Mouse (Mus musculus) bone marrow macrophage, adult 2 months (primary cell): ENCODE measurements around the gene Lmbrd2. TPM values are rescaled to one million over a fixed set of nuclear protein-coding genes. Genes with fewer than 3 reads are reported as not detected.

Experiments used
- H3K27ac ChIP-seq: 2 replicates; pipeline ENCODE4 v1.5.1; 2012; ENCODE audit warnings: low read depth, low read length; ENCODE audit not compliant: insufficient read depth
- H3K4me1 ChIP-seq: 2 replicates; pipeline ENCODE4 v1.6.1; 2012; ENCODE audit warnings: low read length; ENCODE audit not compliant: control insufficient read depth, insufficient read depth
- H3K4me3 ChIP-seq: 2 replicates; pipeline ENCODE4 v1.5.1; 2012; ENCODE audit warnings: mild to moderate bottlenecking, low read length, moderate library complexity; ENCODE audit not compliant: insufficient read depth
- CTCF ChIP-seq: IDR thresholded peaks from 2 replicates; pipeline ENCODE4 v1.5.1; 2012; ENCODE audit warnings: low read depth, mild to moderate bottlenecking, low read length, moderate library complexity
- POLR2A ChIP-seq: IDR thresholded peaks from 2 replicates; pipeline ENCODE4 v1.6.1; 2012; ENCODE audit warnings: mild to moderate bottlenecking, low read depth, low read length, borderline replicate concordance
- polyA plus RNA-seq: library from polyadenylated mRNA; stranded (reverse); fragments of >200 nt; gene quantifications from 2 replicates; pipeline ENCODE4 v1.2.4, GENCODE M21; 2012; ENCODE audit not compliant: missing spikeins, insufficient read depth, insufficient read length

Gene Lmbrd2
- polyA plus RNA-seq, 1 experiment, result 20.6 TPM

DNA sequence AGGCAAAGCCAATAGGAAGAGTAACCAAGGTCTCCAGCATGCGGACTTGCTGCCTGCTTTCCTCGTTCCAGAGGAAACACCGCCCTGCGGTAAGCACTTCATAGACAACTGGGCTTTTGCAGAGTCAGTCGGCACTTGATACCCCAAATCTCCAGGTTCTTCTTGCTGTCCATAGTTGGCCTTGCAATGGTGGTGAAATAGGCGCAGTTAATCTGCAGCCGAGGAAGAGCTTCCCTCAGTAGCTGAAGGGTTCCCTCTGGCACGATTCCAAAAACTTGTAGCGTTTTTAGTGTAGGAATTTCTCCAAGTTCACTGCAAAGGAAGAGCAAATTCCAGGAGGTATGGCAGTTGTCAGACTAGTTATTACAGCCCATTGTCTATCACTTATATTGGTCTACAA lies 26.8 kb upstream of the Lmbrd2 start:
- no peak for TF ChIP-seq POLR2A
- no peak for TF ChIP-seq CTCF
- H3K27ac ChIP-seq, result no peak overlapping the region

DNA sequence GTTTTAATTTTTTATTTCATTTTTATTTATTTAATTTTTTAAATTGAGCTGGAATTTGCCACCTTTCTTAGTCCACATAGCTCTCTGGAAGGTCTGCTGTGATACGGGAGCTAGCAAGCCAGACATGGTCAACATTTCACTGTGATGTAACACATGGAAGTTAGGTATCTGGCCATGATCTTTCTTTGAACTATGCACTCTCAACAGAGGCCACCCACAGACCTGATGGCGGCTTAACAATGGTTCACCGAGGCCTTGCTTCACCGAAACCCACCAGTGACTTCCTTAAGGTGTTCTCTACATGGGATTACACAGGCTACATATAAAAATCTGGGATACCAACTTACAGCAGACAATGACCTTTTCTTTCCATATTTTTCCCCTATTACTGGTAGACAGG lies 26.2 kb upstream of the Lmbrd2 start:
- Histone ChIP-seq H3K27ac (no peak overlapping the region), H3K4me1 (peaks cover 18% of the 10 kb centered on the region), H3K4me3 (no peak overlapping the region)
- no peak for TF ChIP-seq CTCF
- no peak for TF ChIP-seq POLR2A

More for the DNA sequence above, 26.8 kb upstream of the Lmbrd2 start:
- Histone ChIP-seq H3K4me3 (no peak overlapping the region), H3K4me1 (peaks cover 13% of the 10 kb centered on the region)

DNA sequence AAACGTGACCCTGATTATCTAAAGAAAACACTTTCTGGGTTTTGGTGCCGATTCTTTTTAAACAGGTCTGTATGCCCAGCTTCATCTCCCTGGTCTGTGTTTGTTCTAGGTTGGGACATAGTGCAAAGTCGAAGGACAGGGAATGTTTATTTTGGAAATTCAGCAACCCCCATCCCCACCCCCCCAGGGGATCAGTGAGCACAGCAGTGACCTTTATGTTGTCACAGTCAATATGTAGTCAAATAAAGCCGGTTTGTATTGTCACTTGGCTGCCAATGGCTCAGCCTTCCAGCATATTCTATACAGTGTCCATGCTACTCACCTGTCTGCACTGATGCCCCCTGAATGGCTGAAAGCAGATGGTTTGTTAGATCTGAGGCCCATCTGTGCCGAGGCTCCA lies 25.8 kb upstream of the Lmbrd2 start:
- Histone ChIP-seq H3K4me3 (no peak overlapping the region), H3K27ac (no peak overlapping the region), H3K4me1 (peaks cover 19% of the 10 kb centered on the region)
- TF ChIP-seq CTCF, result no peak
- no peak for TF ChIP-seq POLR2A

DNA sequence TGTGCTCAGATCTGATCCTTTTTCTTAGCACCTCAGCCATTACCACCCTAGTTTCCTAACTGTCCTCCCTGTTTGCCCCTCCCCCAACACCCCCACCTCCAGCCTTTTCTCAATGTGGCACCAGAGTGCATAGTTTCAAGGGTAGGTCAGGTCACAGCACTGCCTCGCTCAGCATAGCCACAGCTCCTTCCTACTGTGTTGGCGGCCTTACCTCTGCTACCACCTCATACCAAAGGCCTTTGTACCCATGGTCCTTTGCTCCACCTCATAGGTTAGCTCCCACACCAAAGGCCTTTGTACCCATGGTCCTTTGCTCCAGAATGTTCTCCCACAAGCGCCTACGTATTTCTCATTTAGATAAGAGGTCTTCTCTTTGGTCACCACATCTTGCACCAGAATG lies 21.5 kb upstream of the Lmbrd2 start:
- Histone ChIP-seq H3K4me3 (no peak overlapping the region), H3K4me1 (peaks cover 26% of the 10 kb centered on the region), H3K27ac (peak overlapping the region; percentile 76)
- no peak for TF ChIP-seq POLR2A
- no peak for TF ChIP-seq CTCF

DNA sequence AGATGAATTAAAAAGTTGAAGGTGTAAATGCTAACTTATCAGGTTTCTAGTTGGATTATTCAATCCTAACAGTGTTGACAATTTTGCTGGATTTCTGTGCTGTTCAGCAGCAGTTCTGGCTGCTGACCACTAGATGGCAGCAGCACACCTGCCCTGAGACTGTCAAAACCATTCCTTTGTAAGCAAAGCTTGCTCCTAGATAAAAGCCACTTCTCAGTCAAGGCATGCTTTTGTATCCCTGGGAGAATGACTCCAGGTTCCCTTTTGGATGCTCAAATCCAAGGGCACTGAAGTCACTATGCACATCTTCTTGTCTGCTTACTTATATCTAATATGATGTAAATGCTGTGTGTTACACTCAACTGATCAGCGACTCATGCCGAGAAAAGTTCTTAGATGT lies 20.3 kb upstream of the Lmbrd2 start:
- H3K27ac ChIP-seq, result 0 out of 2 replicates have a peak overlapping the region, but pooled peaks have one; percentile 6
- H3K4me3 ChIP-seq, result no peak overlapping the region
- peaks cover 34% of the 10 kb centered on the region for H3K4me1 ChIP-seq
- no peak for TF ChIP-seq POLR2A
- TF ChIP-seq CTCF, result peak; percentile 88

DNA sequence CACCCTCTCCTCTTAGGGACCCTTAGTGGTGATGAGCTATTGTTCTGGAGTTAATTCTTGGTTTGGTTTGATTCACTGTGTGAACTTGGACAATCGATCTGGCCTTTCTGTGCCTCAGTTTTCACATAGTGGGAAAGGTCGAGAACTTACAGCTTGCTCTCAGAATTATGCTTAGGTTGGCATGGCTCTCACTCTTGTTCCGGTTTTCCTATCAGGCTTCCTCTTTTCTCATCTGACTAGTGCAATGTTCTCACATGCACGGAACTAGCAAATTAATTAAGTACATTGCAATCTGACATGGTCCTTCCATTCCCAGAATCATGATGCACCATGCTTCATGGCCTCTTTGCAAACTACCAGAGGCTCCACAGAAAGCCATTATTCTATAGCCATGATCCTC lies 17.4 kb upstream of the Lmbrd2 start:
- peaks cover 36% of the 10 kb centered on the region for H3K4me1 ChIP-seq
- no peak overlapping the region for H3K4me3 ChIP-seq
- peak overlapping the region; percentile 91 for H3K27ac ChIP-seq
- no peak for TF ChIP-seq CTCF
- TF ChIP-seq POLR2A, result no peak

DNA sequence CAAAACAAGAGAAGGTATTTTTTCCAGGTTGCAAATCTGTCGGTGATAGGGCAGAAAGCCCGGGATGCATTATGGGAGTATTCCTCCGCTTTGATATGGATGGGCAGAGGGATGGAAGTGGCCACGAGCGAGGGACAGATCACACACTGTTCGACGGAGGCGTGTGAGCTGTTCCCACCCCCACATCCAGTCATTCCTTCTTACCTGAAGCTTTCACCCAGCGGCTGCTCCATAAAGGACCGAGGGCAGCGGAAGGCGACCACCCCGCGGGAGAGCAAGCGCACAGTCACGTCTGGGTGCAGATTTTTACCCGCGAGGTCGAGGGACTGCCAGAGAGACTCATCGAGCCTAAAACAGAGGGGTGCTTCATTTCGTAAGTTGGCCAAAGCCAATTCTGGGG lies 15.5 kb upstream of the Lmbrd2 start:
- Histone ChIP-seq H3K4me1 (peaks cover 43% of the 10 kb centered on the region), H3K27ac (no peak overlapping the region), H3K4me3 (no peak overlapping the region)
- TF ChIP-seq CTCF, result no peak
- no peak for TF ChIP-seq POLR2A

DNA sequence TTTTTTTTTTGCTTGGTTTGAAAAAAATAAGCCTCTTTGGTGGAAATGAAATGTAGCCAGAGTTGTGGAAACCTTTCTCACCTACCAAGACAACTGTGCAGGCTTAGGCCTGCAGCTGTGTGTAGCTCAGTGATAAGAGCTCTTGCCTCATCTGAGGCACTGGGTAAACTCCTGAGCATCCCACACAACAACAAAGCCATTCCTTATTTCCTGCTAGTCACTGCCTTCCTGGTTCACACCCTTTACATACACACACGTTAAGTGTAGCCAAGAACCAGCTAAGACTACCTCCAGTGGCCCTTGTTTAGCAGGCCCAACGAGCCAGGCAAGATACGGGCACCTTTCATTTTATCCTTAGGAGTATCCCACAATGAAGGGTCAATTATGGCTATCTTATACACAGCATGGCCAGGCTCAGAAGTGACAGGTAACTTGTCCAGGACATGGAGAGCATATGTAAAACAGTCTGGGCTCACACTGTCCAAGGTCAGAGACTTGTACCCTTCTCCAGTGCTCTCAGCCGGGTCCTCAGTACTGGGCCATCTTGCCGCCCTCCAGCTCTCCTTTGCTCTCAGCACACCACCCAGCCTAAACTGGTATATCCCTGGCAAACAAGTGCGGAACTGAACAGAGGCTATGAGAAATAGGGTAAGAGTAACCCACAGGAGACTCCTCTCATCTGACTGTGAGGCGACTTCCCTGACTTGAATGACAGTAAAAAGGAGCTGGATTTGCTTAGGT lies 13.1 kb upstream of the Lmbrd2 start:
- Histone ChIP-seq H3K4me1 (peaks cover 54% of the 10 kb centered on the region), H3K4me3 (no peak overlapping the region), H3K27ac (no peak overlapping the region)
- TF ChIP-seq POLR2A, result no peak
- no peak for TF ChIP-seq CTCF

DNA sequence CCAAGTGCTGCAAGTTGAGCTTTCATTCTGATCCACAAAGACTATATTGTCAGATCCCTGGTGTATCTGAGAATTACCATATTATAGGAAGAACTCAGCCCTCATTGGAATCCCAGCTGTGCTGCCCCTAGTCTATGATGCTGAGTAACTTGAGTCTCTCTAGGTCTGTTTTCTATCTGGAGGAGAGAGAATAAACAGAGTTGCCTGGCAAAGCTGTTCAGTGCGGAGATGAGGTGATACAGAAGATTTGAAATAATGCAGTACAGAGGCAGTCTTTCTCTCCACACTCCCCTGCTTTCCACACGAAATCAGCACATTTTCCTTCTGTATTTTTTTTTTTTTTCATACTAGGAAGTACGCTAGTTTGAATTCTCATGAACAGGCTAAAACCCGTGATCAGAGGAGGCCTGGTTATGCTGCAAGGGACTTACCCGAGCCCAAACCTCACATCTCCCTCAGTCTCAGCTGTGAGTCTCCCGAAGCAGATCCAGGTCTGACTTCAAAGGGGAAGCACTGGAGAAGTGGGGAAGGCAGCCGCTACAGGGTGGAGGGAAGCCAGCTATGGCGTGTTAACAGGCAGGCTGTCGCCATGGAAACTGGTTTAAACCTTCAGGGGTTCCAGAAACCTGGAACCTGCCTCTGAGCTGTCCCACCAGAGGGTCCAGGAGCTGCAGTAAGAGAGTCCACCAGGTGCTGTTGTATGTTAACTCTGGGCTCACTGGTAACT lies 9.4 kb upstream of the Lmbrd2 start:
- TF ChIP-seq CTCF (no peak), POLR2A (no peak)
- Histone ChIP-seq H3K4me1 (peaks cover 57% of the 10 kb centered on the region), H3K27ac (peak overlapping the region; percentile 100)

DNA sequence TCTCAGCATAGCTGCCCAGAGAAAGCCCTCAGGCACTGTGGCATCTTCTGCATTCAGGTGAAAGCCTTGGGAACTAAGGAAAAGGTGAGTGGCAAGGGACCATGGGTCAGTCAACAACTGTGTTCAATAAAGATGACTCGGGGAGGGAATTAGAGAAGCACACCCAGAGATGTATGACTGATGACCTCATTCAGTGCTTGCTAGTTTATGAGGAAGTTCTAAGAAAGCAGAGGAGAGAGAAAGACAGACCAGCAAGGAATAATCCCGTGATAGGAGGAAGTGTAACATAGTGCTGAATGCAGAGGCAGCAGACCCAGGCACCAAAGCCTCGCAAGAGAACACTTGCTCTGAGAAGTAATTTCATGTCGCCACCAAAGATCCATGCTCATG lies 8.9 kb upstream of the Lmbrd2 start:
- TF ChIP-seq CTCF (no peak), POLR2A (no peak)
- Histone ChIP-seq H3K27ac (peak overlapping the region; percentile 100), H3K4me3 (peak overlapping the region; percentile 49), H3K4me1 (peaks cover 62% of the 10 kb centered on the region)

More for the DNA sequence above, 9.4 kb upstream of the Lmbrd2 start:
- peak overlapping the region; percentile 49 for H3K4me3 ChIP-seq
